Mouse (Mus musculus): ENCODE measurements around the gene Alox15. TPM values are rescaled to one million over a fixed set of nuclear protein-coding genes. Genes with fewer than 3 reads are reported as not detected.

Gene Alox15
- total RNA-seq, 2 experiments from 2014 or later = 2.8 to 7.9 TPM

DNA sequence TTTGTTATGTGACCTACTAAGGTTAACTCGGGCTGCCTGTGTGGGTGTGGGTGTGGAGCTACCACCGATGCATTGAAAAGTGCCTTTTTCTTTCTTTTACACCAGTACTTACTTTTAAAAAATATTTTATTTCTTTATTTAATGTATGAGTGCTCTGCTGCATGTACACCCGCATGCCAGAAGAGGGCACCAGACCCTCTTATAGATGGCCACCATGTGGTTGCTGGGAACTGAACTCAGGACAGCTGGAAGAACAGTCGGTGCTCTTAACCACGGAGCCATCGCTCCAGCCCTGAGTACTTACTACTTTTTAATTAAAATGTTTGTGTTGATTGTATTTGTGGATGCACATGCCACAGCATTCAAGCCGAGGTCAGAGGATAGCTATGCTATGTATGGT, 38.0 kb downstream of the Alox15 start:
- no peak for DNase-seq (ENCODE audit: low spot score in 2 of 2)

DNA sequence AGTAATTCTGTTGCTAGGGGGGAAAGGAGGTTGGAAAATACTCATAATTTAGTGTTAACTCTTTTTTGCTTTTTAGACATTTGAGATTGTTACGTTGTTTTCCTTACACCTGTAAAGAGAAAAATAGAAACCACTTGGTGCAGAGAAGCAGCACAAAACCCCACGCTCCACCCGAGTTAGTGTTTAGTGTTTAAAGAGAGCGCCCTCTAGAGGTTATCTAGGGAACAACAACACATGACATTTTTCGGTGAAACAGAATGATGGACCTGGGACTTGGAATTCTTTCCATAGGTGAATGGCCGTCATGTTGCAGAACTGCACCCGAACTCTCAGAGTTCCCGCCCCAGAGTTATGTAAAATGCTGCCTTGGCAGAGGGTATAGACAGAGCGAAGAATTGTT, 42.5 kb downstream of the Alox15 start:
- peak in 1 of 2 experiments; percentile 36 for DNase-seq (ENCODE audit: low spot score in 2 of 2)

DNA sequence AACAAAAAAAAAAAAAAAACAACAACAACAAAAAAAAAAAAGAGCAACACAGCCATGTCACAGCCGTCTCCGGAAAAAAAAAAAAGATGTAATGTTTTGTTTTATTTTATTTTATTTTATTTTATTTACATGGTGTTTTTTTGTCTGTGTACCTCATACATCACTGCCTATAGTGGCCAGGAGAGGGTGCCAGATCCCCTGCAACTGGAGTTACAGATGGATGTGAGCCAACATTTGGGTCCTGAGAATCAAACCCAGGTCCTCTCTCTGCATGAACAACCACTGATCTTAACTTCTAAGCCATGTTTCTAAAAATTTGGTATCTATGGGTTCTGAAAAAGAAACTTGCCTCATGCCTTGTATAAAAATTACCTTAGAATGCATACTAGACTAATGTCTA, 43.5 kb downstream of the Alox15 start:
- no peak for DNase-seq (ENCODE audit: low spot score in 2 of 2)

DNA sequence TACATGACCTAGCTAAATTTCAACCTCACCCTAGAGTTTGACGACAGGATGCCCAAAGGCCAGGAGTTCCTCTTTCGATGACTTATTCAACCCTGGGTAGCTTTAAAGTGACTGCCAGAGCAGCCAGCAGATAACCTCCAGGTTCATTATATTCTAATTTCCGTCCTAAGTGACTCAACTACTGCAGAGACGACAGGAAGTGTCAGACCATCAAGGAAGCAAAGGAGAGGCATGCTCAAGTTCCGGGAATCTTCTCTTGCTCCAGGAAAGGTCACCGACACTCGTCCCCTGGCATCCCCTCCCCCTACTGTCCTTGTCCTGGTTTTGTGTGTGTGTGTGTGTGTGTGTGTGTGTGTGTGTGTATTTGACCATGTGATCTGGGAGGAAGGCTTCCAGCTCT, 45.7 kb downstream of the Alox15 start:
- peak in 1 of 2 experiments; percentile 14 for DNase-seq (ENCODE audit: low spot score in 2 of 2)

DNA sequence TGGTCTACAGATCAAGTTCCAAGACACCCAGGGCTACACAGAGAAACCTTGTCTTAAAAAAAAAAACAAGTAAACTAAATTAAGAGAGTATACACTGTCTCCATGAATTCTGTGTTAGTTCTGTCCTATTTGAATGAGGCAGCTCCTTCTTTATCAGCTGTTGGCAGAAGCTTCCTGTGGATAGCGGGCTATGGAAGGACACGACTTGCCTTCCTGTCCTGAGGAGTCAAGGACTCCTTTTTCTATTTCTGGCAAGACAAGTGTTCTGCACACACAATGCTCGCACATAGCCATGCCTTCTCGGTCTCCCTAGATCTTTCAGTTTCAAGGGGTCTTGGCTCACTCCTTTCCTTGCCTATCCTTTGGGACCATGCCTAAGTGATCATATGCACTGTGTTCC, 49.5 kb downstream of the Alox15 start:
- no peak for DNase-seq (ENCODE audit: low spot score in 2 of 2)

DNA sequence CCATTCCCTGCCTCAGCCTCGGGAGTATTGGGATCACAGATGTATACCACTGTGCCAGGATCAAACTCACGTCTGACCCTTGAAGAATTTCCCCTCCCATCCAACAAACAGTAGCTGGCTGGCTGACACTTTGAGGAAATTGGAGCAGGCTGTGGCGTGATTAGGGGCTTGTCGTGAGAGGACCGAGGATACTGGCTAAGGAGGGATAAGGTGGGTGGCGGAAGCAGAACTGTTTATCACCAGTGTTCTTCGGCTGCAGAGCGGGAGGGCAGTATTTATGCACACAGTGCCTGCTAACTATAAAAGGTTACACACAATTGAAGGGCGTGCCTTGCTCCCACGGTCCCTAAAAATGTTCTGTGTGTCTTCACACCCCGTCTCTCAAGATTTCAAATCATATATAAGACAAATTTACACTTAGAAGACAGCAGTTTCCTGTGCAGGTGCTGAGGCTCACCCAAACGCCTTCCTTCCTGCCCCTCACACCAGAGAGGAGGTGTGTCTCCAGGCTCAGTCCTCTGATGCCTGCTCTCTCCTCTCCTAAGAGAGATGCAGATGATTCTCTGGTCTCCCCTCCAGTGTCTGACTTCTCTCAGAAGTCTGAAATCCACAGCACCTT, 53.9 kb downstream of the Alox15 start:
- no peak for DNase-seq (ENCODE audit: low spot score in 2 of 2)

DNA sequence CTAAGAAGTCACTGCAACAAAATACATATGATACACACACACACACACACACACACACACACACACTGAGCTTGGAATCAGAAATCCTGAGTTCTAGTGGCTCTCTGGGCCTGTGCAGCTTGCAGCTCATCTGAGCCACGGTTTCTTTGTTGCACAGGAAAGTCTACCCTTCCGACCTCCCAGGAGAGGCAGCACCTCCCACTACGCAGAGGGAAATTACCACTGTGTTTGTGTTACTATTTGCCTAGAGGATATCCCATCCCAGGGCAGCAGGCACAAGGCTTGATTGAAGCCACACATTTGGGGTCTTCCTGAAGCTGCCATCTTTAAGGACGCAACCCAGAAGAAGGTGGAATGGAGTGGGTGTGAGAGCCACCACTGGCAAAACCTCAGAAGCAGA, 54.4 kb downstream of the Alox15 start:
- DNase-seq (ENCODE audit: low spot score in 2 of 2) = no peak

Other genes with a start within 250 kb of the Alox15 start
- gene Mgl2, start 221.7 kb downstream of the Alox15 start, total RNA-seq (2021) = 1 to 10 TPM; 3.8 to 9.2 TPM
- gene Clec10a, start 195.8 kb downstream of the Alox15 start, total RNA-seq (2021) = 1 to 10 TPM; 2.5 to 9.2 TPM
- 1 to 10 TPM in 1 of 2 experiments, under 1 TPM in 1; 0.53 to 1.1 TPM for gene Slc16a11, start 139.3 kb downstream of the Alox15 start, total RNA-seq (2021)
- gene Slc16a13, start 131.0 kb downstream of the Alox15 start, total RNA-seq (2021) = 1 to 10 TPM; 2.4 to 2.9 TPM
- 10 to 100 TPM in 1 of 2 experiments, 1 to 10 TPM in 1; 7.4 to 22.5 TPM for gene Bcl6b, start 122.2 kb downstream of the Alox15 start, total RNA-seq (2021)
- 10 to 100 TPM; 33.7 to 37.3 TPM for gene 0610010K14Rik, start 114.1 kb downstream of the Alox15 start, total RNA-seq (2021)
- gene Gm21988, start 112.2 kb downstream of the Alox15 start, total RNA-seq (2021) = 1 to 10 TPM; 4.3 to 5.3 TPM
- gene Rnasek, start 112.2 kb downstream of the Alox15 start, total RNA-seq (2021) = 100 to 1,000 TPM; 179 to 279 TPM
- gene Alox12, start 96.7 kb downstream of the Alox15 start, total RNA-seq (2021) = 1 to 10 TPM in 1 of 2 experiments, under 1 TPM in 1; 0.96 to 1.1 TPM
- gene Alox12e, start 29.4 kb downstream of the Alox15 start, total RNA-seq (2021) = not detected
- 10 to 100 TPM; 17.3 to 21.3 TPM for gene Pelp1, start 58.0 kb upstream of the Alox15 start, total RNA-seq (2021)
- 10 to 100 TPM; 21.4 to 25.4 TPM for gene Arrb2, start 80.6 kb upstream of the Alox15 start, total RNA-seq (2021)
- gene Med11, start 99.9 kb upstream of the Alox15 start, total RNA-seq (2021) = 10 to 100 TPM; 17.0 to 18.0 TPM
- 1 to 10 TPM; 2.8 to 2.9 TPM for gene Zmynd15, start 107.4 kb upstream of the Alox15 start, total RNA-seq (2021)
- gene Cxcl16, start 108.0 kb upstream of the Alox15 start, total RNA-seq (2021) = 10 to 100 TPM; 11.3 to 18.3 TPM
- not detected for gene Tm4sf5, start 153.2 kb upstream of the Alox15 start, total RNA-seq (2021)
- not detected for gene Vmo1, start 162.6 kb upstream of the Alox15 start, total RNA-seq (2021)
- not detected for gene Gltpd2, start 167.2 kb upstream of the Alox15 start, total RNA-seq (2021)
- gene Psmb6, start 173.3 kb upstream of the Alox15 start, total RNA-seq (2021) = 100 to 1,000 TPM; 271 to 281 TPM
- not detected for gene Gm40193, start 180.9 kb upstream of the Alox15 start, total RNA-seq (2021)
- 1 to 10 TPM; 6.8 to 8.2 TPM for gene Pld2, start 188.0 kb upstream of the Alox15 start, total RNA-seq (2021)
- gene Mink1, start 210.8 kb upstream of the Alox15 start, total RNA-seq (2021) = 10 to 100 TPM; 45.8 to 49.6 TPM

Data from adrenal gland, adult 18-20 months (tissue).